Mouse (Mus musculus): ENCODE data around the gene Rad51b. TPM values are rescaled to one million over a fixed set of nuclear protein-coding genes. Genes with fewer than 3 reads are reported as not detected.

Rad51b gene
- polyA plus RNA-seq, 1 experiment from 2014 or later = 0.87 TPM

GRCm38 (mm10) chr12:79470113-79470512, 173.0 kb downstream of the Rad51b start:
- Histone ChIP-seq H3K4me2 (ENCODE audit: low read depth, low read length) (no peak overlapping the region), H3K9me3 (ENCODE audit: control insufficient read depth, low read length) (no peaks in the 10 kb centered on the region), H3K36me3 (ENCODE audit: control insufficient read depth, insufficient read depth, low read length) (no peaks in the 10 kb centered on the region), H3K27ac (ENCODE audit: low read depth, low read length) (no peak overlapping the region), H3K4me1 (ENCODE audit: control insufficient read depth, insufficient read depth, low read length) (no peaks in the 10 kb centered on the region), H3K4me3 (ENCODE audit: low read depth, low read length) (no peak overlapping the region), H3K27me3 (ENCODE audit: control insufficient read depth, insufficient read depth, low read length) (no peaks in the 10 kb centered on the region), H3K9ac (replicated peaks; ENCODE audit: low read depth, low read length) (no peak overlapping the region)
- ATAC-seq (ENCODE audit: low read depth) = no peak

- H3K4me1 ChIP-seq (ENCODE audit: control insufficient read depth, insufficient read depth, low read length) = no peaks in the 10 kb centered on the region
- ATAC-seq (ENCODE audit: low read depth) = no peak
- H3K36me3 ChIP-seq (ENCODE audit: control insufficient read depth, insufficient read depth, low read length) = no peaks in the 10 kb centered on the region
- no peak overlapping the region for H3K4me2 ChIP-seq (ENCODE audit: low read depth, low read length)
- H3K4me3 ChIP-seq (ENCODE audit: low read depth, low read length) = no peak overlapping the region
- no peaks in the 10 kb centered on the region for H3K27me3 ChIP-seq (ENCODE audit: control insufficient read depth, insufficient read depth, low read length)
- H3K9ac ChIP-seq (replicated peaks; ENCODE audit: low read depth, low read length) = no peak overlapping the region
- H3K9me3 ChIP-seq (ENCODE audit: control insufficient read depth, low read length) = no peaks in the 10 kb centered on the region
- H3K27ac ChIP-seq (ENCODE audit: low read depth, low read length) = no peak overlapping the region
- 93% methylated on average over 2 of the region's 2 CpGs for WGBS
Measured at GRCm38 (mm10) chr12:79471868-79472267, 174.8 kb downstream of the Rad51b start.

- Histone ChIP-seq H3K27me3 (ENCODE audit: control insufficient read depth, insufficient read depth, low read length) (no peaks in the 10 kb centered on the region), H3K4me3 (ENCODE audit: low read depth, low read length) (no peak overlapping the region), H3K4me2 (ENCODE audit: low read depth, low read length) (no peak overlapping the region), H3K9me3 (ENCODE audit: control insufficient read depth, low read length) (no peaks in the 10 kb centered on the region), H3K27ac (ENCODE audit: low read depth, low read length) (no peak overlapping the region), H3K36me3 (ENCODE audit: control insufficient read depth, insufficient read depth, low read length) (no peaks in the 10 kb centered on the region), H3K9ac (replicated peaks; ENCODE audit: low read depth, low read length) (no peak overlapping the region), H3K4me1 (ENCODE audit: control insufficient read depth, insufficient read depth, low read length) (no peaks in the 10 kb centered on the region)
- no peak for ATAC-seq (ENCODE audit: low read depth)
- WGBS = 88% methylated on average over 6 of the region's 6 CpGs
Measured at GRCm38 (mm10) chr12:79476413-79477046, 179.4 kb downstream of the Rad51b start.

GRCm38 (mm10) chr12:79478816-79479215, 181.7 kb downstream of the Rad51b start:
- no peaks in the 10 kb centered on the region for H3K36me3 ChIP-seq (ENCODE audit: control insufficient read depth, insufficient read depth, low read length)
- H3K4me2 ChIP-seq (ENCODE audit: low read depth, low read length) = no peak overlapping the region
- no peak for ATAC-seq (ENCODE audit: low read depth)
- H3K4me3 ChIP-seq (ENCODE audit: low read depth, low read length) = no peak overlapping the region
- H3K27me3 ChIP-seq (ENCODE audit: control insufficient read depth, insufficient read depth, low read length) = no peaks in the 10 kb centered on the region
- H3K9me3 ChIP-seq (ENCODE audit: control insufficient read depth, low read length) = no peaks in the 10 kb centered on the region
- no peak overlapping the region for H3K27ac ChIP-seq (ENCODE audit: low read depth, low read length)
- H3K4me1 ChIP-seq (ENCODE audit: control insufficient read depth, insufficient read depth, low read length) = no peaks in the 10 kb centered on the region
- WGBS = 92% methylated on average over 5 of the region's 5 CpGs
- H3K9ac ChIP-seq (replicated peaks; ENCODE audit: low read depth, low read length) = no peak overlapping the region

GRCm38 (mm10) chr12:79485501-79485900, 188.4 kb downstream of the Rad51b start:
- ATAC-seq (ENCODE audit: low read depth) = no peak
- no peaks in the 10 kb centered on the region for H3K9me3 ChIP-seq (ENCODE audit: control insufficient read depth, low read length)
- H3K4me1 ChIP-seq (ENCODE audit: control insufficient read depth, insufficient read depth, low read length) = no peaks in the 10 kb centered on the region
- H3K4me3 ChIP-seq (ENCODE audit: low read depth, low read length) = no peak overlapping the region
- H3K27ac ChIP-seq (ENCODE audit: low read depth, low read length) = no peak overlapping the region
- WGBS = 83% methylated on average over 4 of the region's 4 CpGs
- no peaks in the 10 kb centered on the region for H3K36me3 ChIP-seq (ENCODE audit: control insufficient read depth, insufficient read depth, low read length)
- no peaks in the 10 kb centered on the region for H3K27me3 ChIP-seq (ENCODE audit: control insufficient read depth, insufficient read depth, low read length)
- no peak overlapping the region for H3K4me2 ChIP-seq (ENCODE audit: low read depth, low read length)
- no peak overlapping the region for H3K9ac ChIP-seq (replicated peaks; ENCODE audit: low read depth, low read length)

GRCm38 (mm10) chr12:79488590-79489242, 191.6 kb downstream of the Rad51b start:
- no peak overlapping the region for H3K27ac ChIP-seq (ENCODE audit: low read depth, low read length)
- WGBS = 84% methylated on average over 17 of the region's 17 CpGs
- no peak for ATAC-seq (ENCODE audit: low read depth)

GRCm38 (mm10) chr12:79490626-79491025, 193.5 kb downstream of the Rad51b start:
- Histone ChIP-seq H3K36me3 (ENCODE audit: control insufficient read depth, insufficient read depth, low read length) (no peaks in the 10 kb centered on the region), H3K9me3 (ENCODE audit: control insufficient read depth, low read length) (no peaks in the 10 kb centered on the region), H3K4me1 (ENCODE audit: control insufficient read depth, insufficient read depth, low read length) (no peaks in the 10 kb centered on the region), H3K4me2 (ENCODE audit: low read depth, low read length) (no peak overlapping the region), H3K27ac (ENCODE audit: low read depth, low read length) (no peak overlapping the region), H3K27me3 (ENCODE audit: control insufficient read depth, insufficient read depth, low read length) (no peaks in the 10 kb centered on the region), H3K9ac (replicated peaks; ENCODE audit: low read depth, low read length) (no peak overlapping the region), H3K4me3 (ENCODE audit: low read depth, low read length) (no peak overlapping the region)
- no peak for ATAC-seq (ENCODE audit: low read depth)
- WGBS = 81% methylated on average over 5 of the region's 5 CpGs

More at GRCm38 (mm10) chr12:79488590-79489242, 191.6 kb downstream of the Rad51b start:
- H3K4me1 ChIP-seq (ENCODE audit: control insufficient read depth, insufficient read depth, low read length) = no peaks in the 10 kb centered on the region
- H3K36me3 ChIP-seq (ENCODE audit: control insufficient read depth, insufficient read depth, low read length) = no peaks in the 10 kb centered on the region
- no peak overlapping the region for H3K4me3 ChIP-seq (ENCODE audit: low read depth, low read length)
- H3K4me2 ChIP-seq (ENCODE audit: low read depth, low read length) = no peak overlapping the region
- no peaks in the 10 kb centered on the region for H3K27me3 ChIP-seq (ENCODE audit: control insufficient read depth, insufficient read depth, low read length)
- no peak overlapping the region for H3K9ac ChIP-seq (replicated peaks; ENCODE audit: low read depth, low read length)
- no peaks in the 10 kb centered on the region for H3K9me3 ChIP-seq (ENCODE audit: control insufficient read depth, low read length)

GRCm38 (mm10) chr12:79492175-79492574, 195.1 kb downstream of the Rad51b start:
- no peak overlapping the region for H3K4me3 ChIP-seq (ENCODE audit: low read depth, low read length)
- WGBS = 95% methylated on average over 4 of the region's 4 CpGs

GRCm38 (mm10) chr12:79492613-79493012, 195.5 kb downstream of the Rad51b start:
- H3K36me3 ChIP-seq (ENCODE audit: control insufficient read depth, insufficient read depth, low read length) = no peaks in the 10 kb centered on the region
- no peaks in the 10 kb centered on the region for H3K27me3 ChIP-seq (ENCODE audit: control insufficient read depth, insufficient read depth, low read length)
- no peak overlapping the region for H3K4me2 ChIP-seq (ENCODE audit: low read depth, low read length)
- no peak overlapping the region for H3K4me3 ChIP-seq (ENCODE audit: low read depth, low read length)
- no peak overlapping the region for H3K27ac ChIP-seq (ENCODE audit: low read depth, low read length)
- no peak for ATAC-seq (ENCODE audit: low read depth)
- no peaks in the 10 kb centered on the region for H3K9me3 ChIP-seq (ENCODE audit: control insufficient read depth, low read length)
- H3K4me1 ChIP-seq (ENCODE audit: control insufficient read depth, insufficient read depth, low read length) = no peaks in the 10 kb centered on the region
- WGBS = 91% methylated on average over 4 of the region's 4 CpGs
- no peak overlapping the region for H3K9ac ChIP-seq (replicated peaks; ENCODE audit: low read depth, low read length)

More at GRCm38 (mm10) chr12:79492175-79492574, 195.1 kb downstream of the Rad51b start:
- no peak overlapping the region for H3K4me2 ChIP-seq (ENCODE audit: low read depth, low read length)
- H3K9me3 ChIP-seq (ENCODE audit: control insufficient read depth, low read length) = no peaks in the 10 kb centered on the region
- no peak overlapping the region for H3K9ac ChIP-seq (replicated peaks; ENCODE audit: low read depth, low read length)
- no peak overlapping the region for H3K27ac ChIP-seq (ENCODE audit: low read depth, low read length)
- H3K27me3 ChIP-seq (ENCODE audit: control insufficient read depth, insufficient read depth, low read length) = no peaks in the 10 kb centered on the region
- no peaks in the 10 kb centered on the region for H3K4me1 ChIP-seq (ENCODE audit: control insufficient read depth, insufficient read depth, low read length)
- no peaks in the 10 kb centered on the region for H3K36me3 ChIP-seq (ENCODE audit: control insufficient read depth, insufficient read depth, low read length)
- ATAC-seq (ENCODE audit: low read depth) = no peak

Data from neural tube, embryonic 14.5 days (tissue).